Mouse (Mus musculus) brain, embryonic 14.5 days (tissue): ENCODE data around the gene Mrpl51.

Experiments used
- CTCF ChIP-seq: fragments of 200-500 bp; IDR thresholded peaks from 2 replicates; pipeline ENCODE4 v1.5.1; 2012; ENCODE audit warnings: inconsistent platforms, mild to moderate bottlenecking, moderate library complexity, borderline replicate concordance; ENCODE audit not compliant: insufficient read depth, insufficient read length; ENCODE audit errors: extremely low read depth
- POLR2A ChIP-seq: fragments of 200-500 bp; IDR thresholded peaks from 2 replicates; pipeline ENCODE4 v1.6.1; 2012; ENCODE audit warnings: mild to moderate bottlenecking, inconsistent platforms, borderline replicate concordance; ENCODE audit not compliant: poor library complexity, insufficient read depth, insufficient read length, severe bottlenecking; ENCODE audit errors: extremely low read depth

DNA sequence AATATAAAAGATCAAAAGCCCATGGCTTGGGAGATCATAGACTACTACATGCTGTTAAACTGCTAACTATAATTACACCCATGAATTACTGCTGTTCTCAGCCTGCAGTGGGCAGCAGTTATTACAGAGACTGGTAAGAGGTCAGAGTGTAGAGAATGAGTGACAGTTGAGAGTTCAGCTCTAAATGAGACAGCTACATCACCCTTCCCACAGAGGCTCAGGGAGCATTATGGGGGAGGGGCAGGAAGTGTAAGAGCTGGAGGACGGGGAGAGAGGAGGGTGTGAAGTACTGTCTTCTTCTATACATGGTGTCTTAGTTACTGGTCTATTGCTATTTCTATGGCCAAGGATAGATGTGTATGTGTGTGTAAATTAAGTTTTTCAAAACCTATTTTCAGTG, 53.0 kb downstream of the Mrpl51 start:
- TF ChIP-seq POLR2A (no peak), CTCF (no peak)
